Mouse (Mus musculus) regulatory T cell (primary cell): ENCODE measurements around the gene Ifnz.
"Not testable (repeated sequence)": the region's sequence is repeated elsewhere in the genome, so short reads cannot be mapped to it uniquely, and the experiment has no call there.

Source experiments
- in situ Hi-C: fragments of 300-600 bp; cut with MboI, MseI; formaldehyde crosslinking; loops from one replicate; pipeline ENCODE4 v1.15.1; 2025; ENCODE audit warnings: high pct_unique_total_duplicates

Gene Ifnz

DNA sequence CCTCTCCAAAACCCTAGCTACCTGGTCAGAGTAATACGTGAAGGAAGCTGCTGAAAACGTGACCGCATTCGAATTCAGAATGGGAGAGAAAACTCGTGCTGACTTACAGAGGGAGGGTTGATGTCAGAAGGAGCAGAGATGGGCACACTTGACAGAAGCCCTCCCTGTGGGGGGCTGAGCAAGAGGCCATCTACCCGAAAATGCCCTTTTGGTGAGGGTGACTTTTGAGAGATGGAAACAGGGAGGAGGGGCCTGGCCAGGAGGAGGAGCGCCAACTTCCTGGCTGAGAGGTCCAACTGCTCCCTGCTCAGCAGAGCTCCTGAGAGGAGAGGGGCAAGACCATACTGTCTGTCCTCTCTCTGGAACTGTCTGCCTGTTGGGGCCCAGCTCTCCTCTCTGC lies at the start of gene Ifnz:
Gene Ifnz (plus strand): TSS at position 301 of the 400 bp plus-strand sequence.
- in situ Hi-C loops, result loop anchor here (5.0 kb wide), 1 partner anchor 40 kb away; no protein-coding TSS in a partner anchor

DNA sequence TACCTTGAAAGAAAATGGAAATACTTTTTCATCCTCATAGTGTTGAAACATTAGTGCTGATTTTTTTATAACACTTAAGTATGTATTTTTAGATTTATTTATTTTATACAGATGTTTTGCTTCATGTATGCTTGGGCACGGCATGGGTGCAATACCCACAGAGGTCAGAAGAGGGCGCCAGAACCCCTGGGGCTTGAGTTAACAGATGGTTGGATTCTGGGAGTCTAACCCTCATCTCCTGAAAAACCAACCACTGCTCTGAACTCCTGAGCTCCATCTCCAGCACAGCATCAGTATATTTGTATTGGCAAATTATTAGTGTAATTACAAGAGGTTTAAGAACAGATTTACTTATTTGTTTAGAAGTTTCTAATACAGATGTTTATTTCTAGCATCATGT lies 43.5 kb upstream of the Ifnz start:
- in situ Hi-C loops, result no loop called here

DNA sequence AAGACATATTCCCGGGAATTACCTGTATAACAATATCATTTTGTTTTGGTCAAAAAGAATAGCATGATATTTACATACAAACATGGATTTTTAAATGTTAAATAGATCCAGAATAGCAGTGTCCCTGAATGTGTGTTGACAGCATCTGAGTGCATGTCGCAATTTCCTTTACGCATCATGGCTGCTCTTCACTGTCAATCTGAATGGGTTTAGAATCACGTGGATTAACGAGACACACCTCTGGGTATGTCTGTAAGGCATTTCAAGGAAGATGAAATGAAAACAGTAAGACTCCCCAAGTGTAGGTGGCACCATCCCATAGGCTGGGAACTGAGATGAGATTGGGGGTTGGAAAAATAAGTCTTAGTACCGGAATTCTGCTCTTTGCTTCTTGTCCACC lies 42.9 kb upstream of the Ifnz start:
- in situ Hi-C loops, result no loop called here

DNA sequence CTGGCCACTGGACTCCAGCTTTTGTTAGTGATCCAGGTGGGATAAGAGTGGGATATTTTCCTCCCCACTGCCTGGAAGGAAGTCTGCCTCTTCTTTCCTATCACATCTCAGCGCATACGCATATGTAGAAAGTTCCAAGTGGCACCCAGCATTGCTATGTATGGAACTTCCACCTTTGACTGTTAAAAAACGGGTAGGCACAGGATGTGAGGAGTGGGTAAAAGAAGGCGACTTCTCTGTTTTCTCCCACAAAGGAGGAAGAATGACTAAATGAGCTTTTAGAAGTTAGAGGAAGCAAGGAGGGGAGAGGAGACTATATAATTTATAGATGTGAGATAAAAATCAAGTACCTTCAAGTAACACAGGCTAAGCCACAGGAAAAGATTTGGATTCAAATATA lies 40.5 kb upstream of the Ifnz start:
- in situ Hi-C loops, result loop anchor here (5.0 kb wide), 1 partner anchor 41 kb away; the partner anchor contains the start of gene Ifnz

DNA sequence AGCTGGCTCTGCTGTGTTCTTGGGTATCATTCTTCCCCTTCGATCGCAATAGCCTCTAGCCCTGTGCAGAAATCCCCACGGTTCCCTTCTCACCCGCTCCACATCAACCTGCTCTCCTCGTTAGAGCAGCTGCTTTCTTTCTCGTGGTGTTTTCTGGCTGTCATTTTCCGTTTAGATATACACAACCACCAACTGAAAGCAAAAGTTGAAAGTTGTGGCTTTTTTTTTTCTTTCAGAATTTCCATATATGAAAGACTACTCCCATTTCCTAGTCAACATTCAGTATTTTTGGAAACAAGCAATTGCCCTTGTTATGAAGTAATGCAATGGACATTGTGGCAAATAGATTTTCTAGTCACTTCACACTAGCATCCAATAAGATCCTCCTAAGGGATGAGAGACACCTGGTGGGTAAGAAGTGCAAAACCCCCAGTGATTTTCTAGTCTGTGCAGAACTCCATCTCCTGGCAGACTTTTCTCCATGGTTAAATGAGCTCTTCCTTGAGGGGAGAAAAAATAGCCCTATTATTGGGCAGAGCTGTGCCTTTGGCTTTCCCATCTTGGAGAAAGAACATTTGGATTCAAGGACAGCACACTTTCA lies 39.1 kb upstream of the Ifnz start:
- in situ Hi-C loops, result loop anchor here (5.0 kb wide), 1 partner anchor 39 kb away; the partner anchor contains the start of gene Ifnz

DNA sequence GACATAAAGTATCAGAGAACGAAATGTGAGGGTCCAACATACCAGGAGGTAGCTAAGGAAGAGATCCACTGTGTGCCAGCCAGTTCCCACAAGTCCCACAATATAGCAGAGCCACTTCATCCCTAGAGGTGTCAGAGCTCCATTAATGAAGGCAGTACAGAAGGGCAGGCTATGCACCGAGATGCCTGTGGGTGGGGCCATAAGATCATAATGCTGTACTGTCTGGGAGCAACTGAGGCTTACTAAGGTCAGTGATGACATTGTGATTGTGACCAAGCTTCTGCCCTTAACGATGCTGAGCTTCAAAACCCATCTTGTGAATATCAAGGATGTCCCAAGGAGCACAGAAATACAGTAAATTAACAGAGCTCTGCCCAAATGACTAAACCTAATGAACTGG lies 37.7 kb upstream of the Ifnz start:
- in situ Hi-C loops, result loop anchor here (5.0 kb wide), 1 partner anchor 38 kb away; the partner anchor contains the start of gene Ifnz

DNA sequence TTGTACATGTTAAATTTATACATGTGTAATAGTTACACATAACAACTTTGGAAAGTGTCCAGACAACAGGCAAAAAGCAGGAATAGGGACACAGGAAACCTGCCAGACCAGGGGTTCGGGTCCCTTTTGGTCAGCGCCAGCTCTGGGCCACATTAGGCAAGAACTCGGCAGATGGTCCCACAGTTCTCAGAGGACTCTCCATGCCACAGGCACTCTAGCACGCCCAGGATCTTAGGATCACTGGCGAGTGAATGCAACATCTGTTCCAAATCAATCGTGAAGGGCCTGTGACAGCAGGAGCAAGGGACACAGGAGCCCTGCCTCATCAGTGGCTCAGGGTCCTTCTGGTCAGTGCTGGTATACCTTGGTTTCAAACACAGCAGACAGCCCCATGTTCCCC lies 32.0 kb upstream of the Ifnz start:
- in situ Hi-C loops, result no loop called here

DNA sequence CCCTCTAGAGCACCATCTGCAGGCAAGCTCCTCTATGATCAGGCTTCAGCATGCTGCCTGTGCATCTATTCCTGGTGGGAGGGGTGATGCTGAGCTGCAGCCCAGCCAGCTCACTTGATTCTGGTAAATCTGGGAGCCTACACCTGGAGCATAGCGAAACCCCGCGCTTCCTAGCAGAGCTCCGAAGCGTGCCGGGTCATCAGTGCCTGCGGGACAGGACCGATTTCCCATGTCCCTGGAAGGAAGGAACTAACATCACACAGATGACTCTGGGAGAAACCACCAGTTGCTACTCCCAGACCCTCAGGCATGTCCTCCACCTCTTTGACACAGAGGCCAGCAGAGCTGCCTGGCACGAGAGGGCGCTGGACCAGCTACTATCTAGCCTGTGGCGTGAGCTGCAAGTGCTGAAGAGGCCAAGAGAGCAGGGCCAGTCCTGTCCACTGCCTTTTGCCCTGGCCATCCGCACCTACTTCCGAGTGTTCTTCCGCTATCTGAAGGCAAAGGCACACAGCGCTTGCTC lies 27.1 kb upstream of the Ifnz start, which contains the start of gene Gm13271:
Gene Gm13271 (plus strand): TSS at position 51 of the 523 bp plus-strand sequence.
- in situ Hi-C loops, result not testable (repeated sequence)

DNA sequence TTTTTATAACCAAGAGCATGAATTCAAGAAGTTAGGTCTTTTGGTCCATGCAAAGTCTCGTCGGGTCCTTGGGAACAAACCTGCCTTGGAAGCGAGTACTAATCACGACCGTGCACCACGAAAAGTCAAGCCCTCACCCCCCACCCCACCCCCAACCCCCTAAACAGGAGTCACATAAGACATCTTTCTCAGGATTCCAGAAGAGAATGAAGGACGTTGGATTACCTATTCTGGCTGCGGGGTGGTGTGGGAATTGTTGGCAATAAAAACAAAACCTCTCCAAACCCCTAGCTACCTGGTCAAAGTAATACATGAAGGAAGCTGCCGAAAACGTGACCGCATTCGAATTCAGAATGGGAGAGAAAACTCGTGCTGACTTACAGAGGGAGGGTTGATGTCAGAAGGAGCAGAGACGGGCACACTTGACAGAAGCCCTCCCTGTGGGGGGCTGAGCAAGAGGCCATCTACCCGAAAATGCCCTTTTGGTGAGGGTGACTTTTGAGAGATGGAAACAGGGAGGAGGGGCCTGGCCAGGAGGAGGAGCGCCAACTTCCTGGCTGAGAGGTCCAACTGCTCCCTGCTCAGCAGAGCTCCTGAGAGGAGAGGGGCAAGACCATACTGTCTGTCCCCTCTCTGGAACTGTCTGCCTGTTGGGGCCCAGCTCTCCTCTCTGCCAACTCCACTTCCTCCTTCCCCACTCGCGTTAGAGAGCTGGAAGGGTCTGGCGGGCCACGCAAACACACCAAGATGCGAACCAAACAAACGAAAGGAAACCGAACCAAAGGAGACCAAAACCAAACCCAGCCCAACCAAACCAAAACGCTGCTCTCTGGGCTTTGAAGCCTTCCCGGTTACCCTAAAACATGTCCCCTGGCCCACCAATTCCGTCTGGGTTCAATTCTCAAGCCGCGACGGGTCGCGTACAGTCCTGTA lies 25.1 kb upstream of the Ifnz start:
- in situ Hi-C loops, result not testable (repeated sequence)

DNA sequence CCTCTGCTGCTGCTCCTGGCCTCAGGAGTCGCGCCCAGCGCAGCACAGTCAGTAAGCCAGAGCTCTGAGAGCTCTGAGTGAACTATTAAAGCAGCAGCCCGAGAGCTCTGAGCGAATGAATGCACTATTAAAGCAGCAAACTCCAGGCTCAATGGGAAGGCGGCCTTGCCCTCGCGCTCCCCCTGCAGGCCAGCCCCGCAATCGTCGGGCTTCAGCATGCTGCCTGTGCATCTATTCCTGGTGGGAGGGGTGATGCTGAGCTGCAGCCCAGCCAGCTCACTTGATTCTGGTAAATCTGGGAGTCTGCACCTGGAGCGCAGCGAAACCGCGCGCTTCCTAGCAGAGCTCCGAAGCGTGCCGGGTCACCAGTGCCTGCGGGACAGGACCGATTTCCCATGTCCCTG lies 24.3 kb upstream of the Ifnz start:
- in situ Hi-C loops, result not testable (repeated sequence)

DNA sequence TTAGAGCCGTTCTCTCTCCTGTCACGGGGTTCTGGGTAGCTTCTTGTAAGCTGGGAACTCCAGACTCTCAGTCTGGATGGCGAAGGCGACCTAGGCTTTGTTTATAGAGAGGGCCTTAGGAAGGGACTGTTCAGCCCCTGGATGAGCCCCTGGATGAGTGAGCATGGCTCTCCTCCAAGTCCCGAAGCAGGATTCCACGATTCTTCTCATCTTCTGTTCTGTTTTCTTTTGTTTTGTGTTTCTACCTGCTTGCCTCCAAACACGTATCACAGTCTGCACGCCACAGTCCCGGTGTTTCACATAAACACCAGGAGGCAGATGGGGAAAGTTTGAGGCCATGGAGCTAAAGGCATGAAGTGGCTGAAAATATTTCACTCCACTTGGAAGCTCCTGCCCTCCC lies 23.2 kb upstream of the Ifnz start:
- in situ Hi-C loops, result not testable (repeated sequence)

DNA sequence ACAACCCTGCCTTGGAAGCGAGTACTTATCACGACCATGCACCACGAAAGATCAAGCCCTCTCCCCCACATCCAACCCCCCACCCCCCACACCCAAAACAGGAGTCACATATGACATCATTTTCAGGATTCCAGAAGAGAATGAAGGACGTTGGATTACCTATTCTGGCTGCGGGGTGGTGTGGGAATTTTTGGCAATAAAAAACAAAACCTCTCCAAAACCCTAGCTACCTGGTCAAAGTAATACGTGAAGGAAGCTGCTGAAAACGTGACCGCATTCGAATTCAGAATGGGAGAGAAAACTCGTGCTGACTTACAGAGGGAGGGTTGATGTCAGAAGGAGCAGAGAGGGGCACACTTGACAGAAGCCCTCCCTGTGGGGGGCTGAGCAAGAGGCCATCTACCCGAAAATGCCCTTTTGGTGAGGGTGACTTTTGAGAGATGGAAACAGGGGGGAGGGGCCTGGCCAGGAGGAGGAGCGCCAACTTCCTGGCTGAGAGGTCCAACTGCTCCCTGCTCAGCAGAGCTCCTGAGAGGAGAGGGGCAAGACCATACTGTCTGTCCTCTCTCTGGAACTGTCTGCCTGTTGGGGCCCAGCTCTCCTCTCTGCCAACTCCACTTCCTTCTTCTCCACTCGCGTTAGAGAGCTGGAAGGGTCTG lies 22.2 kb upstream of the Ifnz start, which contains the start of gene Gm13283:
Gene Gm13283 (plus strand): TSS at position 510 of the 659 bp plus-strand sequence.
- in situ Hi-C loops, result not testable (repeated sequence)

DNA sequence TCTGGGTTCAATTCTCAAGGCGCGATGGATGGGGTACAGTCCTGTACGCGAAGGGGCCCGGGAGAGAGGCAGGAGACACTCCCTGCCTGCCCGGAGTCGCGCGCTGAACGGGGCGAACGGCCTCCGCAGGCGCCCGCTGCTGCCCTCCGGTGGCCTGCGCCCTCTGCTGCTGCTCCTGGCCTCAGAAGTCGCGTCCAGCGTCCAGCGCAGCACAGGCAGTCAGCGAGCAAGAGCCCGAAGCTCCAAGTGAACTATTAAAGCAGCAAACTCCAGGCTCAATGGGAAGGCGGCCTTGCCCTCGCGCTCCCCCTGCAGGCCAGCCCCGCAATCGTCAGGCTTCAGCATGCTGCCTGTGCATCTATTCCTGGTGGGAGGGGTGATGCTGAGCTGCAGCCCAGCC lies 21.5 kb upstream of the Ifnz start:
- in situ Hi-C loops, result not testable (repeated sequence)

DNA sequence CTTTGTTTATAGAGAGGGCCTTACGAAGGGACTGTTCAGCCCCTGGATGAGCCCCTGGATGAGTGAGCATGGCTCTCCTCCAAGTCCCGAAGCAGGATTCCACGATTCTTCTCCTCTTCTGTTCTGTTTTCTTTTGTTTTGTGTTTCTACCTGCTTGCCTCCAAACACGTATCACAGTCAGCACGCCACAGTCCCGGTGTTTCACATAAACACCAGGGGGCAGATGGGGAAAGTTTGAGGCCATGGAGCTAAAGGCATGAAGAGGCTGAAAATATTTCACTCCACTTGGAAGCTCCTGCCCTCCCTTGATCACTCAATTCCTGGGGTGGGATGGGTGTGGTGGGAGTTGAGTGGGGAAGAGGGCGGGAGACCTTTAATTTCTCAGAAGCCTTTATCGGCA lies 20.2 kb upstream of the Ifnz start:
- in situ Hi-C loops, result not testable (repeated sequence)

DNA sequence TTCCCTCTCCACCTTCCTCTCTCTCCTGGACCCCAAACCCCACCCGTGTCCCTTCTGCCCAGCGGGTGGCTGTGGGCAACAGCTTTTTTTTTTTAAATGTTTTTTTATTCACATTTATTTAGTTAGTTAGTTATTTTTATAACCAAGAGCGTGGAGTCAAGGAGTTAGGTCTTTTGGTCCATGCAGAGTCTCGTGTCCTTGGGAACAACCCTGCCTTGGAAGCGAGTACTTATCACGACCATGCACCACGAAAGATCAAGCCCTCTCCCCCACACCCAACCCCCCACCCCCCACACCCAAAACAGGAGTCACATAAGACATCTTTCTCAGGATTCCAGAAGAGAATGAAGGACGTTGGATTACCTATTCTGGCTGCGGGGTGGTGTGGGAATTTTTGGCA lies 19.6 kb upstream of the Ifnz start:
- in situ Hi-C loops, result not testable (repeated sequence)

DNA sequence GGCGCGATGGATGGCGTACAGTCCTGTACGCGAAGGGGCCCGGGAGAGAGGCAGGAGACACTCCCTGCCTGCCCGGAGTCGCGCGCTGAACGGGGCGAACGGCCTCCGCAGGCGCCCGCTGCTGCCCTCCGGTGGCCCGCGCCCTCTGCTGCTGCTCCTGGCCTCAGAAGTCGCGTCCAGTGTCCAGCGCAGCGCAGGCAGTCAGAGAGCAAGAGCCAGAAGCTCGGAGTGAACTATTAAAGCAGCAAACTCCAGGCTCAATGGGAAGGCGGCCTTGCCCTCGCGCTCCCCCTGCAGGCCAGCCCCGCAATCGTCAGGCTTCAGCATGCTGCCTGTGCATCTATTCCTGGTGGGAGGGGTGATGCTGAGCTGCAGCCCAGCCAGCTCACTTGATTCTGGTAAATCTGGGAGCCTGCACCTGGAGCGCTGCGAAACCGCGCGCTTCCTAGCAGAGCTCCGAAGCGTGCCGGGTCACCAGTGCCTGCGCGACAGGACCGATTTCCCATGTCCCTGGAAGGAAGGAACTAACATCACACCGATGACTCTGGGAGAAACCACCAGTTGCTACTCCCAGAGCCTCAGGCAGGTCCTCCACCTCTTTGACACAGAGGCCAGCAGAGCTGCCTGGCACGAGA lies 18.4 kb upstream of the Ifnz start:
- in situ Hi-C loops, result not testable (repeated sequence)

DNA sequence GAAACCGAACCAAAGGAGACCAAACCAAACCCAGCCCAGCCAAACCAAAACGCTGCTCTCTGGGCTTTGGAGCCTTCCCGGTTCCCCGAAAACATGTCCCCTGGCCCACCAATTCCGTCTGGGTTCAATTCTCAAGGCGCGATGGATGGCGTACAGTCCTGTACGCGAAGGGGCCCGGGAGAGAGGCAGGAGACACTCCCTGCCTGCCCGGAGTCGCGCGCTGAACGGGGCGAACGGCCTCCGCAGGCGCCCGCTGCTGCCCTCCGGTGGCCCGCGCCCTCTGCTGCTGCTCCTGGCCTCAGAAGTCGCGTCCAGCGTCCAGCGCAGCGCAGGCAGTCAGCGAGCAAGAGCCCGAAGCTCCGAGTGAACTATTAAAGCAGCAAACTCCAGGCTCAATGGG lies 8.4 kb upstream of the Ifnz start, which contains the start of gene Gm13290:
Gene Gm13290 (plus strand): TSS at position 301 of the 400 bp plus-strand sequence.
- in situ Hi-C loops, result not testable (repeated sequence)

DNA sequence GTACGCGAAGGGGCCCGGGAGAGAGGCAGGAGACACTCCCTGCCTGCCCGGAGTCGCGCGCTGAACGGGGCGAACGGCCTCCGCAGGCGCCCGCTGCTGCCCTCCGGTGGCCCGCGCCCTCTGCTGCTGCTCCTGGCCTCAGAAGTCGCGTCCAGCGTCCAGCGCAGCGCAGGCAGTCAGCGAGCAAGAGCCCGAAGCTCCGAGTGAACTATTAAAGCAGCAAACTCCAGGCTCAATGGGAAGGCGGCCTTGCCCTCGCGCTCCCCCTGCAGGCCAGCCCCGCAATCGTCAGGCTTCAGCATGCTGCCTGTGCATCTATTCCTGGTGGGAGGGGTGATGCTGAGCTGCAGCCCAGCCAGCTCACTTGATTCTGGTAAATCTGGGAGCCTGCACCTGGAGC lies 5.3 kb upstream of the Ifnz start, which contains the start of gene Gm13289:
Gene Gm13289 (plus strand): TSS at position 301 of the 400 bp plus-strand sequence.
- in situ Hi-C loops, result not testable (repeated sequence)

DNA sequence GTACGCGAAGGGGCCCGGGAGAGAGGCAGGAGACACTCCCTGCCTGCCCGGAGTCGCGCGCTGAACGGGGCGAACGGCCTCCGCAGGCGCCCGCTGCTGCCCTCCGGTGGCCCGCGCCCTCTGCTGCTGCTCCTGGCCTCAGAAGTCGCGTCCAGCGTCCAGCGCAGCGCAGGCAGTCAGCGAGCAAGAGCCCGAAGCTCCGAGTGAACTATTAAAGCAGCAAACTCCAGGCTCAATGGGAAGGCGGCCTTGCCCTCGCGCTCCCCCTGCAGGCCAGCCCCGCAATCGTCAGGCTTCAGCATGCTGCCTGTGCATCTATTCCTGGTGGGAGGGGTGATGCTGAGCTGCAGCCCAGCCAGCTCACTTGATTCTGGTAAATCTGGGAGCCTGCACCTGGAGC lies 2.4 kb upstream of the Ifnz start, which contains the start of gene Gm13272:
Gene Gm13272 (plus strand): TSS at position 301 of the 400 bp plus-strand sequence.
- in situ Hi-C loops, result not testable (repeated sequence)

DNA sequence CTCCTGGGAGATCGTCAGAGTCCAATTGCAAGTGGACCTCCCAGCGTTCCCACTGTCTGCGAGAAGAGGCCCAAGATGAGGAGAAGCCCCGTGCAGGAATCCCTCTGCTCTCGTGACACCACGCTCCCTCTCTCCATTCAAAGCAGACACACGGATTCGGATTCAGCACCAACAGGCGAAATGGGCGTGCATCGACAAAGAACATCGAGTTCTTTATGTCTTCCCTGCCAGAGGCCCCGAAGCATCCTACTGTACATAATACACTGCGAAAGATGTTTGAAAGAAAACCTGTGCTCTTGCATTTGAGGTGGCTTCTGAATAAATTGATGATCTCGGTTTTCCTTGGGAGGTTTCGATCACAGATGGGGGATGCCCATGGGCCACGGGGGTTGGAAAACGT lies 1.6 kb upstream of the Ifnz start:
- in situ Hi-C loops, result loop anchor here (5.0 kb wide), 1 partner anchor 38 kb away; no protein-coding TSS in a partner anchor

DNA sequence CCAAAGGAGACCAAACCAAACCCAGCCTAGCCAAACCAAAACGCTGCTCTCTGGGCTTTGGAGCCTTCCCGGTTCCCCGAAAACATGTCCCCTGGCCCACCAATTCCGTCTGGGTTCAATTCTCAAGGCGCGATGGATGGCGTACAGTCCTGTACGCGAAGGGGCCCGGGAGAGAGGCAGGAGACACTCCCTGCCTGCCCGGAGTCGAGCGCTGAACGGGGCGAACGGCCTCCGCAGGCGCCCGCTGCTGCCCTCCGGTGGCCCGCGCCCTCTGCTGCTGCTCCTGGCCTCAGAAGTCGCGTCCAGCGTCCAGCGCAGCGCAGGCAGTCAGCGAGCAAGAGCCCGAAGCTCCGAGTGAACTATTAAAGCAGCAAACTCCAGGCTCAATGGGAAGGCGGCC lies 404 bp downstream of the Ifnz start:
- in situ Hi-C loops, result loop anchor here (5.0 kb wide), 1 partner anchor 40 kb away; no protein-coding TSS in a partner anchor
